ENCODE assay signal across 11 mouse cellular contexts in the genomic region with DNA sequence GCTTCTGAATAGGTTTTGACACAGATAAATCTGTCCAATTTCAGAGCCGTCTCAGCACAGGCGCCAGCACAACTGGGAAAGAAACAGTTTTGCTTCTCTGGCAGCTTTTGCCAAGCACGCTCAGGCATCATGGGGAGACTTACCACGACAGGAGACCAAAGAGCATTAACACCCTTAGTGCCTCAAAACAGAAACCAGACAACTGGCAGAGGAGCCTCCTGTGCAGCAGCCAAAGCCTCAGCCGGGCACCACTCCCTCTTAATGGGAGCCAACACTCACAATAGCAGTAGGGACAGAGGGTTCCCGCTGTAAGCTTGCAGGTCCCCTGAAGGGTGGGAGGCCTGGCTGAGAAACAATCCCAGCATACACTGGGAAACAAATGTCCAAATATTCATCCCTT. TPM values are rescaled to one million over a fixed set of nuclear protein-coding genes. Genes with fewer than 3 reads are reported as not detected.
DNase-seq lines count a peak whose midpoint lies in the region; ATAC-seq lines count a peak whose summit lies in the region.
"Had no signal": no experiment of that assay in that cellular context is flagged by ENCODE, and none has a peak within 500 bp of the region (broad histone marks: within the 10 kb centered on the region; RNA-seq: fewer than 3 reads in every experiment).

No protein-coding gene starts in this region.

- H3K4me1 ChIP-seq in forebrain, embryonic 14.5 days (ENCODE audit: control insufficient read depth, insufficient read depth, low read length), result peaks cover 5% of the 10 kb centered on the region
- H3K4me1 ChIP-seq in forebrain, embryonic 10.5 days, result peaks cover 24% of the 10 kb centered on the region
- H3K4me1 ChIP-seq: neural tube, embryonic 12.5 days had no signal

- ATAC-seq in forebrain, embryonic 14.5 days, result peak; percentile 52; the same call in 1 of the 2 replicates

- 46% methylated on average over 6 of the region's 6 CpGs for WGBS in forebrain, embryonic 14.5 days
- 63% methylated on average over 6 of the region's 6 CpGs for WGBS in forebrain, embryonic 10.5 days

- no peaks in the 10 kb centered on the region for H3K27me3 ChIP-seq in forebrain, embryonic 14.5 days (replicated peaks; ENCODE audit: control insufficient read depth, insufficient read depth, low read length)
- H3K27me3 ChIP-seq in forebrain, embryonic 10.5 days (ENCODE audit: poor library complexity, severe bottlenecking), result peaks cover 19% of the 10 kb centered on the region; the same call in 1 of the 2 replicates
- H3K27me3 ChIP-seq: neural tube, embryonic 12.5 days had no signal

- peak overlapping the region; percentile 1; the same call in 1 of the 2 replicates for H3K27ac ChIP-seq in forebrain, embryonic 14.5 days (ENCODE audit: low read depth, low read length)
- no peak overlapping the region for H3K27ac ChIP-seq in forebrain, embryonic 10.5 days
- H3K27ac ChIP-seq: neural tube, embryonic 12.5 days had no signal

- H3K36me3 ChIP-seq in forebrain, embryonic 14.5 days (ENCODE audit: control insufficient read depth, insufficient read depth, low read length), result no peaks in the 10 kb centered on the region
- no peaks in the 10 kb centered on the region for H3K36me3 ChIP-seq in forebrain, embryonic 10.5 days (replicated peaks)
- H3K36me3 ChIP-seq: neural tube, embryonic 12.5 days had no signal

- no peak overlapping the region for H3K4me3 ChIP-seq in forebrain, embryonic 14.5 days (ENCODE audit: low read depth, low read length)
- H3K4me3 ChIP-seq in forebrain, embryonic 10.5 days, result no peak overlapping the region
- H3K4me3 ChIP-seq: erythroblast, embryonic 14.5 days; neural tube, embryonic 12.5 days had no signal

- H3K4me2 ChIP-seq in forebrain, embryonic 14.5 days (ENCODE audit: low read length), result no peak overlapping the region
- H3K4me2 ChIP-seq: neural tube, embryonic 12.5 days had no signal

- peak; percentile 54 for DNase-seq in forebrain, embryonic 14.5 days (ENCODE audit: low spot score)
- DNase-seq in forebrain, embryonic 10.5 days (ENCODE audit: extremely low spot score, low spot score), result no peak
- DNase-seq in lung, postnatal 10 days, result peak; percentile 11
- no peak for DNase-seq in lung, postnatal 4 days
- DNase-seq in gastrocnemius, adult 18-20 months (ENCODE audit: low spot score), result peak; percentile 61
- peak; percentile 27 for DNase-seq in heart, postnatal 4 days
- DNase-seq in adrenal gland, adult 8-10 months, result no peak
- no peak for DNase-seq in thymus, adult 18-20 months
- DNase-seq: kidney, adult 8-10 months had no signal

- no peaks in the 10 kb centered on the region for H3K9me3 ChIP-seq in forebrain, embryonic 14.5 days (replicated peaks; ENCODE audit: control insufficient read depth, low read length)
- H3K9me3 ChIP-seq in forebrain, embryonic 10.5 days, result no peaks in the 10 kb centered on the region
- H3K9me3 ChIP-seq: neural tube, embryonic 12.5 days had no signal

- no peak overlapping the region for H3K9ac ChIP-seq in forebrain, embryonic 14.5 days (ENCODE audit: low read length)
- H3K9ac ChIP-seq: neural tube, embryonic 12.5 days had no signal

RNA-seq across cellular contexts. Expression of gene Dact1, which starts 56.5 kb away (rescaled TPM):
- 24.9 and 25.5 TPM in 2 replicates for polyA plus RNA-seq in forebrain, embryonic 14.5 days (2014; fragmentation: Nextera tagmentation; extraction: Ambion mirVana)
- 4.9 and 5.6 TPM in 2 replicates for polyA plus RNA-seq in forebrain, embryonic 10.5 days (2016; fragmentation: Nextera tagmentation; extraction: Ambion mirVana)
- 1 to 10 TPM; 1.9 to 5.4 TPM for total RNA-seq in gastrocnemius, adult 18-20 months (2021)
- total RNA-seq in heart, postnatal 4 days (2021), result 10 to 100 TPM; 19.0 to 23.1 TPM
- 10 to 100 TPM; 15.6 to 29.4 (median 22.5) TPM for total RNA-seq in adrenal gland, adult 8-10 months (2022)
- polyA plus RNA-seq: erythroblast, embryonic 14.5 days had no signal

Comparison
In these comparisons a context has a peak if more than half of its experiments do, and no peak if none do; other contexts are left out.
1. DNase-seq: peak in forebrain, embryonic 14.5 days (single experiment), lung, postnatal 10 days (single experiment), gastrocnemius, adult 18-20 months (single experiment) and heart, postnatal 4 days (single experiment); none in forebrain, embryonic 10.5 days (single experiment), lung, postnatal 4 days (0 of 2), adrenal gland, adult 8-10 months (single experiment) and thymus, adult 18-20 months (0 of 2).